Mouse (Mus musculus) brown adipose tissue, adult 24 weeks (tissue): ENCODE data around the gene Mcrip2. TPM values are rescaled to one million over a fixed set of nuclear protein-coding genes. Genes with fewer than 3 reads are reported as not detected.
A peak's percentile ranks its signal among the peaks of the same experiment; 100 is the strongest.

ENCODE experiments used
- H3K27ac ChIP-seq: fragments of 200-500 bp; replicated peaks from 2 replicates; pipeline ENCODE4 v1.5.1; 2012; ENCODE audit warnings: low read depth, mild to moderate bottlenecking, low read length
- H3K4me1 ChIP-seq: fragments of 200-500 bp; 2 replicates; pipeline ENCODE4 v1.6.1; 2012; ENCODE audit warnings: low read length, mixed read lengths; ENCODE audit not compliant: control insufficient read depth, insufficient read depth, insufficient read length
- H3K4me3 ChIP-seq: fragments of 200-500 bp; 2 replicates; pipeline ENCODE4 v1.5.1; 2012; ENCODE audit warnings: low read depth, mild to moderate bottlenecking, low read length, moderate library complexity; ENCODE audit not compliant: insufficient read depth
- polyA plus RNA-seq: library from polyadenylated mRNA; stranded (reverse); fragments of >200 nt; gene quantifications from 2 replicates; pipeline ENCODE4 v1.2.4, GENCODE M21; 2012; ENCODE audit not compliant: missing spikeins, insufficient read depth, insufficient read length

Gene Mcrip2
- 432 and 445 TPM in 2 replicates for polyA plus RNA-seq

DNA sequence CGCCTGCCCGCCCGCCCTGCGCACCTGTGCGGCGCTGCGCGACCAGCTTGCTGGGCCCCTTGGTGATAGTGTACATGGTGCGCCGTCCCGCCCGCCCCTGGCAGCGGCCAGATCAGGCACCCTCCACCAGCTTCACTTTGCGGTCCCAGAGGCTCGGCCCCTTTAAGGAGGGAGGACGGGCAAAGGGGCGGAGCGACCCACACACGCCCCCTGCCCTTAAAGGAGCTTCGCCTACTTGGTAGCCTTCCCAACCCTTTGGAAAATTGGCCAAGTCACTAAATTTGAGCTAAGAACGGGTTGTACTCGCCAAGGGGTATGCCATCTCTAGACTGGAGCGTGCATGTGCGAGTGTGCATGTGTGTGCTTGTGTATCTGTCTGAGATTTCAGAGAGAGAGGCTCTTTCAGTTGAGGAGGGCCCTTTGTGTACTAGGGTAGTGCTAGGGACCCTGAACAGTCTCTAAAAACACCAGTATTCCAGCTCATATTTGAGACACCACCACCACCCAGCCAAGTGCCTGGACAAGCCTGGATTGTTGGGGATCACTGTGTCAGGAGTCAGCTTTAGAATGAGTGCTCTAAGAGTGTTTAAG, at the start of gene Mcrip2:
Mcrip2 (minus strand) TSS at position 164 of the 591 bp plus-strand sequence.
- Histone ChIP-seq H3K4me3 (peak within 1 kb of the TSS; percentile 89), H3K27ac (peak within 1 kb of the TSS; percentile 92), H3K4me1 (0 out of 2 replicates have a peak, but pooled peaks cover 3% of the 10 kb centered on the region)

DNA sequence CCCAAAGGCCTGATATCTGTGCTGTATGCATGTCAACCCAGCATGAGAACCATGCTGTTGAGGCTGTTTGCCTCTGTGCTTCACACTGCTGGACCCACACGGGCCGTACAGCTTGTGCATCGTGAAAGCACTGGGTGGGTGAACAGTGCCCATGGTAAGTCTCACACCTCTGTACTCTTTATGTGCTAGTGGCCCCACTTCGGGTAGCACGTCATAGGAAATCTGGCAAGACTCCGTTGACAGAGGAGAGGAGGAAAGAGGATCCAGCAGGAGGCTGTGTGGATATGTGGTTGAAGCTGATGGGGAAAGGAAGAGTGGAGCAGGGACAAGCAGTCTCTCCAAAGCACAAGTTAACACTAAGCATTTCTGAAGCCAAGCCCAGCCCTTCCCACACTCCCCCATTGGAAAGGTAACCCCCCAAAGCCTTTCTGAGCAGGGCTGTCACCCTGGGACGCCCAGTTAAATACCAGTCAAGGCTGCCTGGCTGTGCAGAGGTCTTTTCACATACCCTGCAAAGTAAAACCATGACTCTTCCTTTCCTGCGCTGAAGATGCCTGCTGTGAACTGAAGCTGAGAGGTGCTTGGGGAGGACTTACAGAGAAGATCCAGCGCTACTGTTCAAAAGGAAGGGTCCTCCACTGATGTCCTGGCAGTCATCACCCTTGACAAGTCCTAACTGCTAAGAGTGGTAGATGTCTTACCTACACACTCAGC, 49.6 kb upstream of the Mcrip2 start:
- Histone ChIP-seq H3K4me1 (peaks cover 17% of the 10 kb centered on the region), H3K4me3 (peak overlapping the region; percentile 83), H3K27ac (no peak overlapping the region)

DNA sequence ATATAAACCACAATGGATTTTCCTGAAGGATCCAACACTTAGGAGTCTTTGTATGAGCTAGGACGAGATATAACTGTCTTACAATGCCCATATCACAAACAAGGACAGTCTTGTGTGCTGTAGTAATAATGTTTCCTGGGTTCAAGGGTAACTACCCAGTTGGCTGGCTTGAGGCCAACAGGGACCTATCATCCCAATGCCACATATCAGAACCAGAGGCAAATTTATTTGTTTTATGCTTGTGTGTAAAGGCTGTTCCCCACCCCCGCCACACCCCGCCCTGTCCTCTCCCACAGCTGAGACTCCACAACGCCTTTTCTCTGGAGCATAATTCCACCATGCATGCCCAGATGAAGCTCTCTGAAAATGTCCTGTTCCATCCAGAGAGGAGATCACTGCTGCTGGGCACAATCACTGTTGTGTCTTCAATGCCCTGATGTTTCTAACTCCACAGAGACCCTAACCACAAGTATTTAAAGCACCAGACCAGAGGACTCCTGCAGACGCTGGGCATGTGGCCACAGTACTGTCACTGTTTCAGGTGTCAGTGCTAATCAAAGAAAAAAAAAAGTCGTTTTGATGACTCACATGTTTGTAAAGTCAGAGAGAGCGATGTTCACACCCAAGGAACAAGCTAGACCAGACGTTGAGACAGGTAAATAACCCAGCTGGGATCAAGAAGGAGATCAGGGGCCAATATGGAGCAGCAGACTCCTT, 48.5 kb upstream of the Mcrip2 start:
- Histone ChIP-seq H3K27ac (no peak overlapping the region), H3K4me1 (peaks cover 19% of the 10 kb centered on the region), H3K4me3 (no peak overlapping the region)

DNA sequence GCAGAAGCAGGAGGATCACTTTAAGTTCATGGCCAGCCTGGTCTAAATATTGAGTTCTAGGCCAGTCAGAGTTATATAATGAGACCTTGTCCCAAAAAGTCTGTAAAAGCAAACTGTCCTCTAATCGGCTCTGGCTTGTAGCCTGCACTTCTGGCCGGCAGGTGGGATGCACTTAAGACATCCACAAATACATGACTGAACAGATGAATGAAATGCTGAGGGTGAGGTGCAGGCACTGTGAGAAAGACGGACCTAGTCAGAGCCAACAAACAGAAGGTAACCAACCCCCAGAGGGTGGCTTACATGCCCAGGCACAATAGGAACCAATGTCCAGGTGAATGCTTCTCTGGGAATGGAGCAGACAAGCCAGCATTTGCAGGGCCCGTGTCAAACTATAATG, 45.7 kb upstream of the Mcrip2 start:
- peak overlapping the region; percentile 74 for H3K27ac ChIP-seq

GRCm38 (mm10) chr17:25913877-25914275, 45.3 kb upstream of the Mcrip2 start:
- Histone ChIP-seq H3K27ac (peak overlapping the region; percentile 83), H3K4me3 (peak overlapping the region; percentile 39), H3K4me1 (peaks cover 23% of the 10 kb centered on the region)

More for the DNA sequence above, 45.7 kb upstream of the Mcrip2 start:
- Histone ChIP-seq H3K4me1 (peaks cover 23% of the 10 kb centered on the region), H3K4me3 (no peak overlapping the region)

DNA sequence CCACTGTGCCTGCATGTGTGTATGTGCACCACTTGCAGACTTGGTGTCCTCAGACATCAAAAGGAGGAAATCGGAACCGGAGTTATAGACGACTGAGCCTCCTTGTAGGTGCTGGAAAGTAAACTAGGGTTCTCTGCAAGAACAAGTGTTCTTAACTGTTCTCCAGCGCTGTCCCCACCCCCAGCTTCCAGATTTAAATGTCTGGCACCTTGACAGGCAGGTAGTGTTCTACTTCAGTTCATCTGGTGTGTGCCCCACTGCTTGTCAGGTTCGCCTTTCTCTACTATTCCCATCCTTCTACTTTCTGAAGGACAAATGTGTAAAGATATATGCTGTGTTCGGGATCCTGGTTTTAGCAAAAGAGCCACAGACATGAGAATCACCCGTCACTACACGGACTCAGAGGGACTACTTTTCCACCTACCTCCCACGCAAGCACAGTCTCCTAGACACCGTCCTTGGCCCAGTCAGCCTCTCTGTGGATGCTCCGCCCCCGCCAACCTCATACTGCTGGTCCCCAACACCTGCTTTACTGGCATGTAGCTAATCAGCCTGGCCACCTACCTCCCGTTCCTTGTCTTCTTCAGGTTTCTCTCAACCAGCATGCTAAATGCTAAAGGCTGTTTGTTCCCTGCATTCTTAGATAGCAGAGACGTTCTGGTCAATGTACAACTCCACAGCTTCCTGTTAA, 44.8 kb upstream of the Mcrip2 start:
- H3K4me1 ChIP-seq: peaks cover 21% of the 10 kb centered on the region
- peak overlapping the region; percentile 83 for H3K27ac ChIP-seq
- peak overlapping the region; percentile 39 for H3K4me3 ChIP-seq

GRCm38 (mm10) chr17:25911816-25912215, 43.3 kb upstream of the Mcrip2 start:
- peak overlapping the region; percentile 26 for H3K27ac ChIP-seq
- H3K4me3 ChIP-seq: no peak overlapping the region
- H3K4me1 ChIP-seq: peaks cover 14% of the 10 kb centered on the region; the same call in 1 of the 2 replicates

DNA sequence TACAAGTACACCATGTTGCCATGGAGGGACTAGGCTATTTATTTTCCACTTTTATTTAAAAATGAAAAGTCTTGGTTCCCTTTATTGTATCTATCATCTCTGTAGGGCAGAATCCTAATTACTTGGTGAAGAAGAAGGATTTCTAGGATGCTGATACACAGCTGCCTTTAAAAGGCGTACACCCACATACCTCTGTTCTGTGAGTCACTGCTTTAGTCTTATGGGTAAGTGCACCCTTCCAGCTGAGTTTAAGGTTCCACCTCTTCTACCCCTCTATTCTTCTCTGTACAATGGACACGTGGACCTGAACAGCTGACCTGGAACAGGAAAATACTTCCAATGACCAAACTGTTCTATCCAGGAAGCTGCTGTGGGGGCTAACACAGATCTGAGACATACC, 39.1 kb upstream of the Mcrip2 start:
- Histone ChIP-seq H3K27ac (no peak overlapping the region), H3K4me1 (0 out of 2 replicates have a peak, but pooled peaks cover 7% of the 10 kb centered on the region), H3K4me3 (no peak overlapping the region)

DNA sequence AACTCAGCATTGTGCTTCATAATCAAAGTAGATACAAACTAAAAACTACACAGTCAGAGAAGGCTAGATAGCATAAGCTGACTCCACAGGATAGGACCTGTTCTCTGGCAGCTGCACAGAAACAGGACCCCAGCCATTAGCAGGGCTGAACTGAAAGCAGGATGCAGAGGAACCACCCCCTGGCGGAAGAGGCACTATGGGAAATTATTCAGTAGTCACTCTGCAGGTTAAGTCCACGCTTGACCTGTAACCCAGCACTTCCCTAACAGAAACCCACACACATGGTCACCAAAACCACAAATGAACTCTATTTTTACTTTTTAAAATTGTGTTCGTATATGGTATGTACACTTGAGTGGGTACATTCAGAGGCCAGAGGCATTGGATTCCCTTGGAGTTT, 34.5 kb upstream of the Mcrip2 start:
- H3K4me1 ChIP-seq: no peaks in the 10 kb centered on the region
- H3K27ac ChIP-seq: no peak overlapping the region
- H3K4me3 ChIP-seq: no peak overlapping the region

DNA sequence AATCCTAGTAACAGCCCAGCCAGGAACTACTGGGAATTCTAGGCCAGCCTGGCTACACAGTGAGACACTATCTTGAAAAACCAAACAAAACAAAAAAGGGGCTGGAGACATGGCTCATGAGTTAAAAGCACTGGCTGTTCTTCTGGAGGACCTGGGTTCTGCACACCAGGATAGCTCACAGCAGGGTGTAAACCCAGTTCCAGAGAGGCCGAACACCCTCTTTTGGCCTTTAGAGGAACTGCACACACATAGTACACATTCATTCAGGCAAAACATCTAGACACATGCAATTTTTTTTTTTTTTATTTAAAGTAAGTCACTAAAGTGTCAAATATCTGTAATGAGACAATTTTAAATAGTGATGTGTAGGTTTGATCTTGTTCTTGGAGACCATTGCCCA, 31.6 kb upstream of the Mcrip2 start:
- no peaks in the 10 kb centered on the region for H3K4me1 ChIP-seq
- no peak overlapping the region for H3K27ac ChIP-seq

GRCm38 (mm10) chr17:25895891-25896290, 27.3 kb upstream of the Mcrip2 start:
- H3K4me3 ChIP-seq: no peak overlapping the region
- H3K4me1 ChIP-seq: no peaks in the 10 kb centered on the region
- H3K27ac ChIP-seq: no peak overlapping the region

More for the DNA sequence above, 31.6 kb upstream of the Mcrip2 start:
- H3K4me3 ChIP-seq: no peak overlapping the region

- no peak overlapping the region for H3K27ac ChIP-seq
- no peaks in the 10 kb centered on the region for H3K4me1 ChIP-seq
- no peak overlapping the region for H3K4me3 ChIP-seq
These were observed 26.9 kb upstream of the Mcrip2 start for GRCm38 (mm10) chr17:25895415-25895814.

DNA sequence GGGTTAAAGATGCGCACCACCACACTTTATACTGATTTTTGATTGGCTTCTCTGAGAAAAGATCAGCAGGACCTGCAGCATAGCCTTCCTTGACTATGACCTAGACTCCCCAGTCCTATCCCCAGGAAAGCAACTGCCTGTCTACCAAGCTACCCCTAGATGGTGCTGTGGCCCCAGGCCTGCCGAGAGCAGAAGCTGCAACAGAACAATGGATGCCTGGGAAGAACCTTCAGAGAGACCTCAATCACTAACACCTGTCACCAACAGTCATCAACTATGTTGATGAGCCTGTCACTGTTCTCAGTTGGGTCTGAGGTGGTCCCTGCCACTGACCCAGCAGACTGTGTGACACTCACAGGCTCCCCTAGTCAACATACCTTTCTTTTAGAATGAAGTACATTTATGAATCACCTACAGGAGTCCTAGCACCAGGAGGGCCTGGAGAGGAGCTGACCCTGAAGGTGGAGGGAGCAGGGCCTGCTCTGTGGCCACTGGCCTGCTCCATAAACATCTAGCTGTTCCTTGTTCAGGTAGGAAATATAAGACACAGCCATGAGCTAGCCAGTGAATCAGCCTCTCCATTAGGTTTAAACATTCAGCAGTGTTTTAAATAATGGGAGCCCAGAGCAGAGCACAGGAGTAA, 25.5 kb upstream of the Mcrip2 start:
- Histone ChIP-seq H3K27ac (no peak overlapping the region), H3K4me3 (no peak overlapping the region), H3K4me1 (no peaks in the 10 kb centered on the region)

GRCm38 (mm10) chr17:25888837-25889236, 20.3 kb upstream of the Mcrip2 start:
- Histone ChIP-seq H3K27ac (no peak overlapping the region), H3K4me3 (no peak overlapping the region), H3K4me1 (no peaks in the 10 kb centered on the region)
